Mouse (Mus musculus): ENCODE measurements around the gene Csmd2. TPM values are rescaled to one million over a fixed set of nuclear protein-coding genes. Genes with fewer than 3 reads are reported as not detected.

Csmd2 gene
- total RNA-seq, 4 experiments from 2014 or later, result 0.92 to 2.9 (median 1.5) TPM

- DNase-seq, result no peak
These were observed 257.5 kb downstream of the Csmd2 start for GRCm38 (mm10) chr4:128245201-128245600.

GRCm38 (mm10) chr4:128248676-128249075 lies 261.0 kb downstream of the Csmd2 start:
- no peak for DNase-seq

GRCm38 (mm10) chr4:128259211-128259610 lies 271.6 kb downstream of the Csmd2 start:
- no peak for DNase-seq

GRCm38 (mm10) chr4:128260907-128261560 lies 273.4 kb downstream of the Csmd2 start, which contains the start of gene Hmgb4:
Hmgb4 (minus strand) TSS chr4:128260957.
- no peak for DNase-seq

GRCm38 (mm10) chr4:128264491-128264890 lies 276.8 kb downstream of the Csmd2 start:
- no peak for DNase-seq

GRCm38 (mm10) chr4:128265341-128265740 lies 277.7 kb downstream of the Csmd2 start:
- no peak for DNase-seq

GRCm38 (mm10) chr4:128269261-128269875 lies 281.7 kb downstream of the Csmd2 start:
- DNase-seq, result no peak

- DNase-seq, result no peak
These were observed 282.5 kb downstream of the Csmd2 start for GRCm38 (mm10) chr4:128270177-128270576.

GRCm38 (mm10) chr4:128270931-128271330 lies 283.3 kb downstream of the Csmd2 start:
- DNase-seq, result no peak

GRCm38 (mm10) chr4:128272501-128272900 lies 284.8 kb downstream of the Csmd2 start:
- DNase-seq, result no peak

GRCm38 (mm10) chr4:128273146-128273545 lies 285.5 kb downstream of the Csmd2 start:
- no peak for DNase-seq

GRCm38 (mm10) chr4:128275116-128275515 lies 287.5 kb downstream of the Csmd2 start:
- DNase-seq, result no peak

- DNase-seq, result no peak
These were observed 287.9 kb downstream of the Csmd2 start for GRCm38 (mm10) chr4:128275586-128275985.

- no peak for DNase-seq
These were observed 297.4 kb downstream of the Csmd2 start for GRCm38 (mm10) chr4:128285009-128285408.

GRCm38 (mm10) chr4:128288095-128288494 lies 300.4 kb downstream of the Csmd2 start:
- no peak for DNase-seq

GRCm38 (mm10) chr4:128304049-128304448 lies 316.4 kb downstream of the Csmd2 start:
- no peak for DNase-seq

- no peak for DNase-seq
These were observed 318.4 kb downstream of the Csmd2 start for GRCm38 (mm10) chr4:128306011-128306410.

- DNase-seq, result no peak
These were observed 327.7 kb downstream of the Csmd2 start for GRCm38 (mm10) chr4:128315328-128315727.

GRCm38 (mm10) chr4:128317951-128318350 lies 330.3 kb downstream of the Csmd2 start:
- DNase-seq, result no peak

- no peak for DNase-seq
These were observed 337.9 kb downstream of the Csmd2 start for GRCm38 (mm10) chr4:128325511-128325910.

- no peak for DNase-seq
These were observed 339.1 kb downstream of the Csmd2 start for GRCm38 (mm10) chr4:128326755-128327154.

GRCm38 (mm10) chr4:128327421-128327820 lies 339.8 kb downstream of the Csmd2 start:
- no peak for DNase-seq

- DNase-seq, result no peak
These were observed 342.9 kb downstream of the Csmd2 start for GRCm38 (mm10) chr4:128330519-128330918.

GRCm38 (mm10) chr4:128340457-128340856 lies 352.8 kb downstream of the Csmd2 start:
- DNase-seq, result no peak
